Mouse (Mus musculus): ENCODE measurements around the gene Cbll1.
"Not testable (repeated sequence)": the region's sequence is repeated elsewhere in the genome, so short reads cannot be mapped to it uniquely, and the experiment has no call there.

Gene Cbll1

GRCm38 (mm10) chr12:31486431-31486830, 13.0 kb downstream of the Cbll1 start:
- DNase-seq = no peak

- not testable (repeated sequence) for DNase-seq
These were observed 21.2 kb downstream of the Cbll1 start for GRCm38 (mm10) chr12:31478182-31478581.

GRCm38 (mm10) chr12:31462615-31463014, 36.8 kb downstream of the Cbll1 start:
- no peak for DNase-seq

GRCm38 (mm10) chr12:31461371-31461770, 38.0 kb downstream of the Cbll1 start:
- no peak for DNase-seq

GRCm38 (mm10) chr12:31460270-31460669, 39.1 kb downstream of the Cbll1 start:
- peak; percentile 30 to 43 for DNase-seq

GRCm38 (mm10) chr12:31458474-31458873, 40.9 kb downstream of the Cbll1 start:
- no peak for DNase-seq

- DNase-seq = no peak
These were observed 43.1 kb downstream of the Cbll1 start for GRCm38 (mm10) chr12:31456271-31456670.

- no peak for DNase-seq
These were observed 50.1 kb downstream of the Cbll1 start for GRCm38 (mm10) chr12:31449341-31449740.

GRCm38 (mm10) chr12:31444827-31445226, 54.6 kb downstream of the Cbll1 start:
- DNase-seq = no peak

- no peak for DNase-seq
These were observed 55.3 kb downstream of the Cbll1 start for GRCm38 (mm10) chr12:31444131-31444546.

GRCm38 (mm10) chr12:31439612-31440011, 59.8 kb downstream of the Cbll1 start:
- DNase-seq = no peak

- no peak for DNase-seq
These were observed 61.6 kb downstream of the Cbll1 start for GRCm38 (mm10) chr12:31437791-31438190.

All from B cell, adult 2 months (primary cell).